In genomic region chr3:96239949-96240798, GRCm38 (mm10) we compare ENCODE assay signal across 8 mouse cellular contexts. TPM values are rescaled to one million over a fixed set of nuclear protein-coding genes. Genes with fewer than 3 reads are reported as not detected.
DNase-seq lines count a peak whose midpoint lies in the region; ATAC-seq and TF ChIP-seq lines count a peak whose summit lies in the region.
"Not testable (repeated sequence)": the region's sequence is repeated elsewhere in the genome, so short reads cannot be mapped to it uniquely, and the experiment has no call there.

TSS of gene Hist2h2aa2 (minus strand) at chr3:96240276.

- intact Hi-C loops in heart, postnatal 36 days (cut with DNase I): not testable (repeated sequence)

- TF ChIP-seq CTCF in E14TG2a.4 (conservative IDR thresholded peaks at IDR 0.05; ENCODE audit: low read length); forebrain, postnatal 0 days (IDR thresholded peaks at IDR 0.05; ENCODE audit: low read depth); layer of hippocampus, adult 2 months (conservative IDR thresholded peaks at IDR 0.05); lung, adult 2 months (IDR thresholded peaks at IDR 0.05; ENCODE audit: insufficient read depth, low read length); olfactory bulb, adult 2 months (IDR thresholded peaks at IDR 0.05; ENCODE audit: insufficient read depth, low read depth, low read length): not testable (repeated sequence)

- not testable (repeated sequence) for H3K27me3 ChIP-seq in E14TG2a.4 (ENCODE audit: insufficient read depth, low read length); forebrain, postnatal 0 days (ENCODE audit: insufficient read depth, low read length)

- peaks cover 25% of the 10 kb centered on the region; the same call in 1 of the 2 replicates for H3K36me3 ChIP-seq in E14TG2a.4 (ENCODE audit: insufficient read depth, low read length)
- H3K36me3 ChIP-seq in forebrain, postnatal 0 days (ENCODE audit: insufficient read depth): not testable (repeated sequence)

- peak within 1 kb of the TSS; percentile 72 for H3K4me3 ChIP-seq in E14TG2a.4 (replicated peaks; ENCODE audit: low read length)
- peak within 1 kb of the TSS; percentile 30 for H3K4me3 ChIP-seq in forebrain, postnatal 0 days (ENCODE audit: low read depth, low read length)
- H3K4me3 ChIP-seq in layer of hippocampus, adult 2 months: peak within 1 kb of the TSS; percentile 62
- peak within 1 kb of the TSS; percentile 54 for H3K4me3 ChIP-seq in lung, adult 2 months (replicated peaks; ENCODE audit: extremely low read depth, low read depth, low read length)
- H3K4me3 ChIP-seq in olfactory bulb, adult 2 months (ENCODE audit: insufficient read depth, low read depth, low read length): peak within 1 kb of the TSS; percentile 52

- peaks cover 60% of the 10 kb centered on the region for H3K4me1 ChIP-seq in E14TG2a.4 (replicated peaks; ENCODE audit: low read depth, low read length)
- H3K4me1 ChIP-seq in forebrain, postnatal 0 days (ENCODE audit: insufficient read depth); olfactory bulb, adult 2 months (ENCODE audit: control insufficient read depth, insufficient read depth, low read length): not testable (repeated sequence)
- H3K4me1 ChIP-seq in lung, adult 2 months (ENCODE audit: control insufficient read depth, insufficient read depth, low read length): peaks cover 18% of the 10 kb centered on the region

- not testable (repeated sequence) for H3K9me3 ChIP-seq in E14TG2a.4 (ENCODE audit: low read length); forebrain, postnatal 0 days (ENCODE audit: low read length)

- peak; percentile 89 for ATAC-seq in forebrain, postnatal 0 days

- WGBS in forebrain, postnatal 0 days: 3% methylated on average over 28 of the region's 85 CpGs
- WGBS in lung, adult 2 months: 3% methylated on average over 32 of the region's 85 CpGs
- 2% methylated on average over 41 of the region's 85 CpGs for WGBS in olfactory bulb, adult 2 months

- peak within 1 kb of the TSS; percentile 39 for H3K4me2 ChIP-seq in forebrain, postnatal 0 days (ENCODE audit: low read depth)

- DNase-seq in cerebellum, adult 18-20 months: peak; percentile 89 to 97
- peak; percentile 78 for DNase-seq in forebrain, postnatal 0 days
- peak; percentile 96 for DNase-seq in heart, postnatal 36 days
- peak; percentile 96 for DNase-seq in layer of hippocampus, adult 2 months (ENCODE audit: low spot score in 2 of 2)
- DNase-seq in lung, adult 2 months: peak; percentile 100
- peak; percentile 88 to 94 for DNase-seq in thymus, adult 18-20 months

- peak; percentile 53; the same call in 1 of the 2 replicates for TF ChIP-seq POLR2A in lung, adult 2 months (IDR thresholded peaks at IDR 0.05; ENCODE audit: borderline replicate concordance, extremely low read depth, low read depth, low read length)
- TF ChIP-seq POLR2A in olfactory bulb, adult 2 months (IDR thresholded peaks at IDR 0.05; ENCODE audit: insufficient read depth, low read depth, low read length): peak; percentile 42; the same call in 1 of the 2 replicates

- H3K9ac ChIP-seq in forebrain, postnatal 0 days: peak within 1 kb of the TSS; percentile 19

- peak within 1 kb of the TSS; percentile 47 for H3K27ac ChIP-seq in forebrain, postnatal 0 days (ENCODE audit: low read depth, low read length)
- peak within 1 kb of the TSS; percentile 96 for H3K27ac ChIP-seq in layer of hippocampus, adult 2 months
- peak within 1 kb of the TSS; percentile 58 for H3K27ac ChIP-seq in olfactory bulb, adult 2 months (ENCODE audit: insufficient read depth, low read depth, low read length)

RNA-seq across cellular contexts. Expression of gene Hist2h2aa2, which starts in this region (rescaled TPM):
- 858 and 1,027 TPM in 2 replicates for total RNA-seq in forebrain, postnatal 0 days (2014; rRNA removed)
- polyA plus RNA-seq in forebrain, postnatal 0 days (2015; fragmentation: Nextera tagmentation; extraction: Ambion mirVana): 32.7 and 59.8 TPM in 2 replicates
- 100 to 1,000 TPM; 243 to 253 TPM for total RNA-seq in heart, postnatal 36 days (2021)
- total RNA-seq in layer of hippocampus, adult 2 months (2021): 100 to 1,000 TPM; 208 to 213 TPM
- 38.5 and 132 TPM in 2 replicates for polyA plus RNA-seq in lung, adult 2 months (2012; rRNA removed)
- not detected in 2 replicates for polyA plus RNA-seq in olfactory bulb, adult 2 months (2012; ENCODE audit: insufficient read depth, insufficient read length, low replicate concordance, missing spikeins)

Comparison
In these comparisons a context has a peak if more than half of its experiments do, and no peak if none do; other contexts are left out.
1. Peak in every context shown above with its lines: DNase-seq, ATAC-seq, H3K4me3 ChIP-seq and H3K27ac ChIP-seq.
2. RNA of gene Hist2h2aa2 (polyA plus RNA-seq): 38.5 to 132 TPM in lung, adult 2 months and 32.7 to 59.8 TPM in forebrain, postnatal 0 days; not detected in olfactory bulb, adult 2 months; every median in the first group is over 10 times any median in the second.